Mouse (Mus musculus): ENCODE results near the gene Golph3l. TPM values are rescaled to one million over a fixed set of nuclear protein-coding genes. Genes with fewer than 3 reads are reported as not detected.
"Not testable (repeated sequence)": the region's sequence is repeated elsewhere in the genome, so short reads cannot be mapped to it uniquely, and the experiment has no call there.

Golph3l gene
- polyA plus RNA-seq, 1 experiment from 2014 or later, result 41.8 TPM

DNA sequence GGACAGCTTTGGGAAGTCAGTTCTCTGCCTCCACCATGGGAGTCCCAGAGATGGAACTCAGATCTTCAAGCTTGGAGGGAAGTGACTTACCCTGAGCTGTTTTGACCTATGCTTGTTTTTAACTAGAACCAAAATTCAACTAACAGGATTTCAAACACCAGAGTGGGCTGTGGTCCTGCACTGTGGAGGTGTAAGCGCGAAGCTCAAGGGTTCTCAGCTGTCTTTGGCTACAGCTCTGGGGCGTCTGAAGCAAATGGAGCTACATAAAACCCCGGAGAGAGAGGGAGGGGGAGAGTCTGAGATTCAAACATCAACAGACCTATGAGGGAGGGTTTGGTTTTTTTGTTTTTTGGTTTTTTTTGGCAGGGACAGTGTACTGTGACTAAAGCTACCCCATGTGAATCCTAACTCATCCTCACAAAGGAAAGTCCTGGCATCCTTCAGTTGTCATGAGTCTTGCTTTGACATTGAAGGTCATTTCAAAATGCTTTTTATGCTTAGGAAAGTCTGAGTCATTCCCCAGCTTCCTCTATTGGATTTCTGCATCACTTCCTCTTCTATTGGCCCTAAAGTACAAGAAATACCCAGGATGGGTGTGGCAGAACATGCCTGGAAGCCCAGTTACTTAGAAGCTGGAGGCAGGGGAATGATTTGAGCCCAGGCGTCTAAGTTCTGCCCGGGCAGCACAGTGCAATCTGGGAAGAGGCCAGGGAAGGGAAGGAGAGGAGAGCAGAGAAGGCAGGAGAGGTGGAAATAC lies 61.7 kb downstream of the Golph3l start:
- Histone ChIP-seq H3K36me3 (ENCODE audit: control insufficient read depth, insufficient read depth, low read length) (no peaks in the 10 kb centered on the region), H3K9me3 (ENCODE audit: control insufficient read depth, low read length) (no peaks in the 10 kb centered on the region), H3K27ac (ENCODE audit: low read depth, low read length) (no peak overlapping the region), H3K9ac (ENCODE audit: low read length) (no peak overlapping the region), H3K4me1 (ENCODE audit: control insufficient read depth, insufficient read depth, low read length) (peaks cover 5% of the 10 kb centered on the region; the same call in 1 of the 2 replicates), H3K4me2 (no peak overlapping the region), H3K27me3 (ENCODE audit: control insufficient read depth, insufficient read depth, low read length) (no peaks in the 10 kb centered on the region), H3K4me3 (ENCODE audit: low read depth, low read length) (no peak overlapping the region)
- DNase-seq (ENCODE audit: low spot score, missing footprints) (no peak), ATAC-seq (ENCODE audit: low FRiP score) (no peak)
- 83% methylated on average over 6 of the region's 6 CpGs for WGBS

DNA sequence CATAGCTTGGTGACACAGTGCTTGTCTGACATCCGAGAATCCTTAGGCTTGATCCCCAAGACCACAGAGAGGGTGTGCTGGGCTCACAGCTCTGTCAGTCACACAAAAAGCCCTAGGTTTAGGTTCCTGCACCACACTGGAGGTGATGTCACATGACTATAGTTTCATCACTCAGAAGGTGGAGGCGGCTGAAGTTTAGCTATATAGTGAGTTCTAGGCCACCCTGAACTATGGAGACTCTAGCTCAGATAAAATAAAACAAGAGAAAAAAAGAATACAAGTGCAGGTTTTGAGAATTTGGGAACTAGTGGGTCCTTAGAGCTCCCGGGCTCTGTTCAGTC lies 62.3 kb downstream of the Golph3l start:
- H3K27ac ChIP-seq (ENCODE audit: low read depth, low read length), result no peak overlapping the region
- DNase-seq (ENCODE audit: low spot score, missing footprints), result no peak
- H3K4me1 ChIP-seq (ENCODE audit: control insufficient read depth, insufficient read depth, low read length), result peaks cover 5% of the 10 kb centered on the region; the same call in 1 of the 2 replicates
- H3K9ac ChIP-seq (ENCODE audit: low read length), result no peak overlapping the region
- H3K36me3 ChIP-seq (ENCODE audit: control insufficient read depth, insufficient read depth, low read length), result no peaks in the 10 kb centered on the region
- 85% methylated on average over 3 of the region's 3 CpGs for WGBS
- no peaks in the 10 kb centered on the region for H3K9me3 ChIP-seq (ENCODE audit: control insufficient read depth, low read length)
- no peak overlapping the region for H3K4me3 ChIP-seq (ENCODE audit: low read depth, low read length)
- ATAC-seq (ENCODE audit: low FRiP score), result no peak
- no peak overlapping the region for H3K4me2 ChIP-seq
- no peaks in the 10 kb centered on the region for H3K27me3 ChIP-seq (ENCODE audit: control insufficient read depth, insufficient read depth, low read length)

DNA sequence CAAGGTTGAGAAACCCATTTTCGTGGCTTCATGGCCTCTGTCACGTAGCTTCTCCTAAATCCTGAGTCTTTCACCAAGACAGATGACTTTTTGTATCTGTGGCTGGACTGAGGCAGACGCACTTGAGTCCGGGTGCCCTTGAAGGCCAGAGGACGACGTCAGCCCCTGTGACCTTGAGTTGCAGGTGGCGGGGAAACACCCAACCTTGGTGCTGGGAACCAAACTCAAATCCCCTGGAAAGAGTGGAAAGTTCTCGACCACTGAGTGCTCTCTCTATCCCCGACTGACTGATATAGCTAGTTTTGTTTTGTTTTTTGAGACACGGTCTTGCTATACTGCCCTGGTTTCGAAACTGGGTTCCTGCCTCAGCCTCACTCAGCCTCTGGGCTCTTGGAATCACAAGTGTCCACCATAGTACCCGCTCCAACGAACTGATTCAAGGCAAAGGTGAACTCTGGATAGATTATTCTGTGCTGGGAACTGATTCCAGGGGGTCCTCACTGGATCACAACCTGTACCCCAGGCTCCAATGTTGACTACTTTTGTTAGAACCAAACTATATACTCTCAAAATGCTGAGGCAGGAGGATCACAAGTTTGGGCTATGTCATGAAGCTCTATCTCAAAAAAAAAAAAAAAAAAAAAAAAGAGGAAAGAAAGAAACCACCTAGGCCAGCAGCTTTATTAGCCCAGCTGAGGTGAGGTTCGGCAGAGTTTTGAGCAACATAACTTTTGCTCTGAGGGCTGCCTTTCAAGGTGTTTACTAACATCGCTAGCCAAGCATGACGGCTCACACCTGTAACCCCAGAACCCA lies 62.9 kb downstream of the Golph3l start:
- DNase-seq (ENCODE audit: low spot score, missing footprints) (no peak), ATAC-seq (ENCODE audit: low FRiP score) (no peak)
- no peak overlapping the region for H3K4me2 ChIP-seq
- H3K27me3 ChIP-seq (ENCODE audit: control insufficient read depth, insufficient read depth, low read length), result no peaks in the 10 kb centered on the region
- H3K27ac ChIP-seq (ENCODE audit: low read depth, low read length), result no peak overlapping the region
- 87% methylated on average over 16 of the region's 16 CpGs for WGBS
- peaks cover 5% of the 10 kb centered on the region; the same call in 1 of the 2 replicates for H3K4me1 ChIP-seq (ENCODE audit: control insufficient read depth, insufficient read depth, low read length)
- no peak overlapping the region for H3K4me3 ChIP-seq (ENCODE audit: low read depth, low read length)
- no peaks in the 10 kb centered on the region for H3K36me3 ChIP-seq (ENCODE audit: control insufficient read depth, insufficient read depth, low read length)
- H3K9ac ChIP-seq (ENCODE audit: low read length), result no peak overlapping the region
- H3K9me3 ChIP-seq (ENCODE audit: control insufficient read depth, low read length), result no peaks in the 10 kb centered on the region

GRCm38 (mm10) chr3:95652204-95652811 lies 63.6 kb downstream of the Golph3l start:
- ATAC-seq (ENCODE audit: low FRiP score) (0 out of 2 replicates have a peak, but pooled peaks have one; percentile 11), DNase-seq (ENCODE audit: low spot score, missing footprints) (no peak)
- Histone ChIP-seq H3K4me3 (ENCODE audit: low read depth, low read length) (no peak overlapping the region), H3K36me3 (ENCODE audit: control insufficient read depth, insufficient read depth, low read length) (no peaks in the 10 kb centered on the region), H3K9me3 (ENCODE audit: control insufficient read depth, low read length) (no peaks in the 10 kb centered on the region), H3K4me2 (no peak overlapping the region), H3K27me3 (ENCODE audit: control insufficient read depth, insufficient read depth, low read length) (no peaks in the 10 kb centered on the region), H3K9ac (ENCODE audit: low read length) (no peak overlapping the region), H3K27ac (ENCODE audit: low read depth, low read length) (no peak overlapping the region), H3K4me1 (ENCODE audit: control insufficient read depth, insufficient read depth, low read length) (peaks cover 5% of the 10 kb centered on the region; the same call in 1 of the 2 replicates)
- WGBS, result 65% methylated on average over 7 of the region's 7 CpGs

- peaks cover 5% of the 10 kb centered on the region; the same call in 1 of the 2 replicates for H3K4me1 ChIP-seq (ENCODE audit: control insufficient read depth, insufficient read depth, low read length)
- 13% methylated on average over 6 of the region's 6 CpGs for WGBS
- H3K36me3 ChIP-seq (ENCODE audit: control insufficient read depth, insufficient read depth, low read length), result no peaks in the 10 kb centered on the region
- no peak for ATAC-seq (ENCODE audit: low FRiP score)
- H3K27ac ChIP-seq (ENCODE audit: low read depth, low read length), result no peak overlapping the region
- H3K4me3 ChIP-seq (ENCODE audit: low read depth, low read length), result no peak overlapping the region
- H3K9me3 ChIP-seq (ENCODE audit: control insufficient read depth, low read length), result no peaks in the 10 kb centered on the region
- H3K4me2 ChIP-seq, result no peak overlapping the region
- no peak overlapping the region for H3K9ac ChIP-seq (ENCODE audit: low read length)
- H3K27me3 ChIP-seq (ENCODE audit: control insufficient read depth, insufficient read depth, low read length), result no peaks in the 10 kb centered on the region
- DNase-seq (ENCODE audit: low spot score, missing footprints), result no peak
Observed at GRCm38 (mm10) chr3:95652871-95653270, 64.1 kb downstream of the Golph3l start.

DNA sequence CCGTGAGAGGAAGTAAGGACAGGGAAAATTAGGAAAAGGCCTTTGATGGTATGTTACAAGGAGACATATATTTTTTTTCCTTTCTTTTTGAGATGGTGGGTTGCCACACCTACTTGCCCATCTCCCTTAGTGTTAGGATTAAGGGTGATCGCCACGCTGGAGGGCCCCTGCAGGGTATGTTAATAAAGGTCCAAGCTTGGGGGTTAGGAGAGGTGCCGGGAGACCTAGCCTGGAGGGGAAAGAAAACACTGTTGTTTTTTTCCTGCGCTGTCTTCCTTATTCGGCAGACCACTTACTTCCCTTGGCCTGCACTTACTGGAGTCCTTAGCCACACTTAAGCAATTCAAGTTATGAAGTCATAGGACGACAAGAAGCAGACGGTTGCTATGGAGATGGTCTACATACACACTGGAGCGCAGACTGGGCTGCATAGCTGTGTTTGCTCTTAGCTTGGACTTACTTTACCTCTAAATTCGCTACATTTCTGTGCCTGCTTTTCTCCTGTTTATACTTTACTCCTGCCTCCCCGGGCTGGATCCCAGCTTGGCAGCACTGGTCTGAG lies 64.8 kb downstream of the Golph3l start:
- Histone ChIP-seq H3K4me1 (ENCODE audit: control insufficient read depth, insufficient read depth, low read length) (peaks cover 5% of the 10 kb centered on the region; the same call in 1 of the 2 replicates), H3K4me3 (ENCODE audit: low read depth, low read length) (no peak overlapping the region), H3K4me2 (no peak overlapping the region), H3K9ac (ENCODE audit: low read length) (no peak overlapping the region), H3K36me3 (ENCODE audit: control insufficient read depth, insufficient read depth, low read length) (no peaks in the 10 kb centered on the region), H3K27me3 (ENCODE audit: control insufficient read depth, insufficient read depth, low read length) (no peaks in the 10 kb centered on the region), H3K9me3 (ENCODE audit: control insufficient read depth, low read length) (no peaks in the 10 kb centered on the region), H3K27ac (ENCODE audit: low read depth, low read length) (no peak overlapping the region)
- WGBS, result 14% methylated on average over 11 of the region's 11 CpGs
- no peak for DNase-seq (ENCODE audit: low spot score, missing footprints)
- ATAC-seq (ENCODE audit: low FRiP score), result no peak

DNA sequence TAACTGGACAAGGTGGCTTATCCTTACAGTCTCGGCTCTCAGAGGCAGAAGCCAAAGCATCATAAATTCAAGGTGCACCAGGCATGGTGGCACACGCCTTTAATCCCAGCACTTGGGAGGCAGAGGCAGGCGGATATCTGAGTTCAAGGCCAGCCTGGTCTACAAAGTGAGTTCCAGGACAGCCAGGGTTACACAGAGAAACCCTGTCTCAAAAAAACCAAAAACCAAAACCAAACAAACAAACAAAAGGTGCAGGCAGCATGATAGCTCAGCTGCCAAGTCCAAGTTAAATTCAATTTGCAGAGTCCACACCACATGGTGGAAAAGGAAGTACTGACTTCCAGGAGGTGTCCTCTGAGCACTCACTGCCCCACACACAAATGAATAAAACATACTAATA lies 65.6 kb downstream of the Golph3l start:
- H3K27me3 ChIP-seq (ENCODE audit: control insufficient read depth, insufficient read depth, low read length); H3K27ac ChIP-seq (ENCODE audit: low read depth, low read length); H3K9ac ChIP-seq (ENCODE audit: low read length); H3K36me3 ChIP-seq (ENCODE audit: control insufficient read depth, insufficient read depth, low read length); H3K4me1 ChIP-seq (ENCODE audit: control insufficient read depth, insufficient read depth, low read length); H3K9me3 ChIP-seq (ENCODE audit: control insufficient read depth, low read length); DNase-seq (ENCODE audit: low spot score, missing footprints); H3K4me2 ChIP-seq; H3K4me3 ChIP-seq (ENCODE audit: low read depth, low read length); ATAC-seq (ENCODE audit: low FRiP score): not testable (repeated sequence)
- WGBS, result 88% methylated on average over 3 of the region's 3 CpGs

DNA sequence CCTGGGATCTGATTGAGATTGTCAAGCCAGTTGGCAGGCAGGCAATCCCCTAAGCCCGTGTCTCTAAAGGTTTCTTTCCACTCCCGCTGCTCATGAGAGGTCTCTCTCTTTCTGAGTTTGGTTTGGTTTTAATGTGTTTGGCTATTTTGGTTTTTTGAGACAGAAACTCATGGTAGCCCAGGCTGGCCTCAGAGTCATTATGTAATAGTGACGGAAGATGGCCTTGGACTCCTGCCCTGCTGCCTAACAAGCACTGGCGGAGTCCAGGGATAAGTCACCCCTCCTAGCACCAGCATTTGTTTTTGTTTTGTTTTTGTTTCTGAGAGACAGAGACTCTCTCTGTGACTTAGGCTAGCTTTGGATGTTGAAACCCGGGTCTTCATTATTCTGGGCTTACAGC lies 66.7 kb downstream of the Golph3l start:
- Histone ChIP-seq H3K27ac (ENCODE audit: low read depth, low read length) (no peak overlapping the region), H3K36me3 (ENCODE audit: control insufficient read depth, insufficient read depth, low read length) (no peaks in the 10 kb centered on the region), H3K9ac (ENCODE audit: low read length) (no peak overlapping the region), H3K4me2 (no peak overlapping the region), H3K27me3 (ENCODE audit: control insufficient read depth, insufficient read depth, low read length) (no peaks in the 10 kb centered on the region), H3K4me3 (ENCODE audit: low read depth, low read length) (no peak overlapping the region), H3K4me1 (ENCODE audit: control insufficient read depth, insufficient read depth, low read length) (peaks cover 9% of the 10 kb centered on the region), H3K9me3 (ENCODE audit: control insufficient read depth, low read length) (no peaks in the 10 kb centered on the region)
- 91% methylated on average over 5 of the region's 5 CpGs for WGBS
- ATAC-seq (ENCODE audit: low FRiP score), result no peak
- DNase-seq (ENCODE audit: low spot score, missing footprints), result no peak

Data from midbrain, embryonic 11.5 days (tissue).